Mouse (Mus musculus) thymus, postnatal 4 days (tissue): Measurements from ENCODE around the gene Prdx2.
A peak's percentile ranks its signal among the peaks of the same experiment; 100 is the strongest.

Experiments
- DNase-seq: peaks from one replicate; pipeline ENCODE4 v3.0.0; 2021

Gene Prdx2

DNA sequence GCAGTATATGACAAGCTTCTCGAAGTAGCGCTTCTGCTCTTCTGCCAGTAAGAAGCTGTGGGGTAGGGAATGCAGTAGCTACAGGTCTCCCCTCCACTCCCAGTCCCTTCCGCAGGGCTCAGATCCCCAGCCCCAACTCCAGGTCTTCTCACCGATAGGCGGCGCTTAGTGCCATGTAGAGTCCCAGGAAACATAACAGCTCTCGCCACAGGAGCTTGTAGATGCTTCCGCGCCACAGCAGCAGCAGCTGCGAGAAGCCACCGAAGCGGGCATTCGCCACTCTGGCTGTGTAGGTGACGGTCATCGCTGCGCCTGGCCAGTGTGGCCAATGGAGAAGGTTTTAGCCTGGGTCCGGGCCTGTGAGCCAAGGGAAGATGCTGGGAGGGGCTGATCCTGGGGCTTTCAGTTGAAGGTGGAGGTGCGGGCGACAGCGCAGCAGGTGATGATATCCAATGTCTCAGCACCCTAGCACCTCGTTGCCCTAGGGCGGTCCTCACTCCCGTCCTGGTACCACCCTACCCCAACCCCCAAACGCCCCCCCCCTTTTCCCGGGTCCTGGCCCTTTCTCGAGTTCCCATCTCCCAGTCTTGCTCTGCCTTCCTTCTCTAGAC lies 43.9 kb downstream of the Prdx2 start:
- DNase-seq = peak; percentile 91

- no peak for DNase-seq
Measured at GRCm38 (mm10) chr8:85014431-85014830, 45.0 kb downstream of the Prdx2 start, which contains the start of gene Best2. TSS of gene Best2 (minus strand) at chr8:85014531.

GRCm38 (mm10) chr8:85016724-85017123 lies 47.3 kb downstream of the Prdx2 start:
- no peak for DNase-seq

GRCm38 (mm10) chr8:85017209-85017608 lies 47.8 kb downstream of the Prdx2 start:
- no peak for DNase-seq

GRCm38 (mm10) chr8:85021514-85022055 lies 52.2 kb downstream of the Prdx2 start:
- no peak for DNase-seq

DNA sequence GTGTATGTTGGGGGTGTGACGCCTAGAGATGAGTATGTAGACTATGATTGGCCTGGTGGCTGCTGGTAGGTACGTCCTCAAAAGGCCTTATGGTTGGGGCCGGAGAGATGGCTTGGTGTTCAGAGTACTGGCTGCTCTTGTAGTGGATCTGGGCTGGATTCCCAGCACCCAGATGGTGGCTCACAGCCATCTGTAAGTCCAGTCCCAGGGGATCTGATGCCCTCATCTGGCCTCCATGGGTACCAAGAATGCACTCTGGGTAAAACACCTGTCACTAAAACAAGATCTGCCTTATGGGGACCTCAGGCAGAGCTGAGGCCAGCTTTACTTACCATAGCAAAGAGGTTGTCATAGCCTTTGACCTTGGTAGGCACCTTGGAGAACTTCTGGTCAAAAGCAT lies 54.5 kb downstream of the Prdx2 start:
- no peak for DNase-seq
